Mouse (Mus musculus) heart, postnatal 25 days (tissue): ENCODE results near the gene Cdca8. TPM values are rescaled to one million over a fixed set of nuclear protein-coding genes. Genes with fewer than 3 reads are reported as not detected.

Experiments
- DNase-seq: peaks from one replicate; pipeline ENCODE4 v3.0.0; 2022; ENCODE audit warnings: low spot score
- intact Hi-C: fragments of 180-260 bp; cut with DNase I; formaldehyde crosslinking; loops from one replicate; pipeline ENCODE4 v1.15.1; 2025
- total RNA-seq, 2 experiments: library from RNA; stranded (reverse); gene quantifications; 2 replicates each; pipeline ENCODE4 v1.2.3; 2021

Cdca8 gene
- total RNA-seq, 2 experiments from 2014 or later = 0.88 to 1.4 TPM

GRCm38 (mm10) chr4:124959062-124959461, 20.0 kb upstream of the Cdca8 start:
- peak; percentile 26 for DNase-seq
- intact Hi-C loops = no loop called here

- DNase-seq = no peak
- intact Hi-C loops = no loop called here
Measured at GRCm38 (mm10) chr4:124957284-124957683, 18.2 kb upstream of the Cdca8 start.

- DNase-seq = no peak
- intact Hi-C loops = no loop called here
Measured at GRCm38 (mm10) chr4:124953546-124953945, 14.4 kb upstream of the Cdca8 start.

GRCm38 (mm10) chr4:124951036-124951433, 11.9 kb upstream of the Cdca8 start:
- intact Hi-C loops = no loop called here
- DNase-seq = no peak

- DNase-seq = no peak
- intact Hi-C loops = no loop called here
Measured at GRCm38 (mm10) chr4:124950181-124951035, 11.3 kb upstream of the Cdca8 start.

GRCm38 (mm10) chr4:124949488-124949887, 10.4 kb upstream of the Cdca8 start:
- DNase-seq = no peak
- intact Hi-C loops = no loop called here

- no peak for DNase-seq
- intact Hi-C loops = no loop called here
Measured at GRCm38 (mm10) chr4:124944961-124945360, 5.8 kb upstream of the Cdca8 start.

- no peak for DNase-seq
- intact Hi-C loops = loop anchor here (1.0 kb wide), 2 partner anchors 116 to 156 kb away; no protein-coding TSS in a partner anchor
Measured at GRCm38 (mm10) chr4:124943781-124944180, 4.7 kb upstream of the Cdca8 start.

GRCm38 (mm10) chr4:124943022-124943421, 3.9 kb upstream of the Cdca8 start:
- intact Hi-C loops = loop anchor here (1.0 kb wide), 2 partner anchors 116 to 156 kb away; no protein-coding TSS in a partner anchor
- no peak for DNase-seq

GRCm38 (mm10) chr4:124936613-124937471, 2.3 kb downstream of the Cdca8 start, which contains the start of gene 9930104L06Rik:
TSS of gene 9930104L06Rik (plus strand) at chr4:124937048.
- peak; percentile 89 for DNase-seq
- intact Hi-C loops = loop anchor here (5.0 kb wide), 1 partner anchor 75 kb away; the partner anchor contains the start of gene Maneal

- intact Hi-C loops = no loop called here
- DNase-seq = no peak
Measured at GRCm38 (mm10) chr4:124928102-124928501, 11.0 kb downstream of the Cdca8 start.

- no peak for DNase-seq
- intact Hi-C loops = no loop called here
Measured at GRCm38 (mm10) chr4:124905971-124906822, 32.9 kb downstream of the Cdca8 start.

GRCm38 (mm10) chr4:124905417-124905816, 33.7 kb downstream of the Cdca8 start:
- intact Hi-C loops = no loop called here
- no peak for DNase-seq

- intact Hi-C loops = no loop called here
- no peak for DNase-seq
Measured at GRCm38 (mm10) chr4:124899906-124900305, 39.2 kb downstream of the Cdca8 start.

- intact Hi-C loops = no loop called here
- no peak for DNase-seq
Measured at GRCm38 (mm10) chr4:124898428-124898827, 40.7 kb downstream of the Cdca8 start.

- intact Hi-C loops = no loop called here
- DNase-seq = no peak
Measured at GRCm38 (mm10) chr4:124894508-124895428, 44.3 kb downstream of the Cdca8 start.

- intact Hi-C loops = no loop called here
- DNase-seq = no peak
Measured at GRCm38 (mm10) chr4:124893769-124894168, 45.3 kb downstream of the Cdca8 start.

- DNase-seq = no peak
- intact Hi-C loops = no loop called here
Measured at GRCm38 (mm10) chr4:124890831-124891230, 48.3 kb downstream of the Cdca8 start.

GRCm38 (mm10) chr4:124889935-124890334, 49.2 kb downstream of the Cdca8 start:
- intact Hi-C loops = no loop called here
- no peak for DNase-seq
